Mouse (Mus musculus) liver, embryonic 14.5 days (tissue): Measurements from ENCODE around the gene Slc25a51. TPM values are rescaled to one million over a fixed set of nuclear protein-coding genes. Genes with fewer than 3 reads are reported as not detected.

Experiments
- ATAC-seq: fragments of 200-750 bp; cut with Nextera tagmentation; 2 replicates; pipeline ENCODE4 v1.8.0; 2017; ENCODE audit warnings: moderate number of reproducible peaks, mild to moderate bottlenecking, moderate library complexity; ENCODE audit not compliant: insufficient read depth
- DNase-seq, 3 experiments: peaks; one replicate each; pipeline ENCODE4 v3.0.0-alpha.2; 2012 to 2013; ENCODE audit warnings: low read depth in 3 of 3, low spot score in 3 of 3
- H3K27ac ChIP-seq: fragments of 300-500 bp; sonication (generic); 2 replicates; pipeline ENCODE4 v1.5.1; 2014; ENCODE audit warnings: moderate library complexity, mild to moderate bottlenecking, control low read depth, inconsistent platforms
- H3K27me3 ChIP-seq: fragments of 300-500 bp; sonication (generic); 2 replicates; pipeline ENCODE4 v1.6.1; 2014; ENCODE audit warnings: mild to moderate bottlenecking, low read length, moderate library complexity; ENCODE audit not compliant: control insufficient read depth, insufficient read depth
- H3K36me3 ChIP-seq: fragments of 300-500 bp; sonication (generic); replicated peaks from 2 replicates; pipeline ENCODE4 v1.6.1; 2014; ENCODE audit warnings: low read depth; ENCODE audit not compliant: control insufficient read depth, insufficient read depth
- H3K4me1 ChIP-seq, 2 experiments: fragments of 200-500 bp in 1 of 2; fragments of 300-500 bp in 1 of 2; sonication (generic) in 1 of 2; replicated peaks; 2 replicates each; pipeline ENCODE4 v1.6.1; 2012 to 2014; ENCODE audit warnings: antibody characterized with exemption in 1 of 2, inconsistent platforms in 1 of 2, low read length in 1 of 2; ENCODE audit not compliant: control insufficient read depth in 2 of 2, insufficient read depth in 2 of 2
- H3K4me2 ChIP-seq: fragments of 300-500 bp; sonication (generic); 2 replicates; pipeline ENCODE4 v1.6.1; 2014; ENCODE audit warnings: low read depth, mild to moderate bottlenecking, control low read depth, moderate library complexity
- H3K4me3 ChIP-seq, 2 experiments: fragments of 200-500 bp in 1 of 2; fragments of 300-500 bp in 1 of 2; sonication (generic) in 1 of 2; 2 replicates each; pipeline ENCODE4 v1.5.1; 2012 to 2014; ENCODE audit warnings: low read depth in 2 of 2, low read length in 2 of 2, mild to moderate bottlenecking in 2 of 2, control low read depth in 1 of 2, inconsistent platforms in 1 of 2, moderate library complexity in 1 of 2; ENCODE audit not compliant: insufficient read depth in 1 of 2
- H3K9ac ChIP-seq: fragments of 300-500 bp; sonication (generic); replicated peaks from 2 replicates; pipeline ENCODE4 v1.6.1; 2014; ENCODE audit warnings: mild to moderate bottlenecking, control low read depth, moderate library complexity
- H3K9me3 ChIP-seq: fragments of 300-500 bp; sonication (generic); 2 replicates; pipeline ENCODE4 v1.6.1; 2016; ENCODE audit warnings: low read length, mixed read lengths; ENCODE audit not compliant: control insufficient read depth
- CTCF ChIP-seq: IDR thresholded peaks from 2 replicates; pipeline ENCODE4 v1.5.1; 2016; ENCODE audit warnings: antibody characterized with exemption, low read depth, control low read depth
- EP300 ChIP-seq: IDR thresholded peaks from 2 replicates; pipeline ENCODE4 v1.6.1; 2016; ENCODE audit warnings: antibody characterized with exemption, low read depth
- WGBS: fragments of 180-500 bp; shearing (Covaris S2); extraction: QIAGEN DNeasy Blood & Tissue Kit; methylation state at CpG from one replicate; pipeline ENCODE4 v1.1.7; 2014; ENCODE audit not compliant: insufficient replicate concordance; 5-methylcytosine and 5-hydroxymethylcytosine counted together
- polyA plus RNA-seq, 2 experiments: library from polyadenylated mRNA; depleted of rRNA in 1 of 2; stranded (reverse) in 1 of 2; unstranded in 1 of 2; fragments of >200 nt; fragmentation: Nextera tagmentation in 1 of 2; extraction: Ambion mirVana in 1 of 2; gene quantifications; 2 replicates each; pipeline versions ENCODE4 v1.2.1 to v1.2.3; 2012 to 2014

Gene Slc25a51
- polyA plus RNA-seq (2012; rRNA removed) (54.1 and 65.5 TPM in 2 replicates), polyA plus RNA-seq (2014; fragmentation: Nextera tagmentation; extraction: Ambion mirVana) (53.4 and 58.3 TPM in 2 replicates)

DNA sequence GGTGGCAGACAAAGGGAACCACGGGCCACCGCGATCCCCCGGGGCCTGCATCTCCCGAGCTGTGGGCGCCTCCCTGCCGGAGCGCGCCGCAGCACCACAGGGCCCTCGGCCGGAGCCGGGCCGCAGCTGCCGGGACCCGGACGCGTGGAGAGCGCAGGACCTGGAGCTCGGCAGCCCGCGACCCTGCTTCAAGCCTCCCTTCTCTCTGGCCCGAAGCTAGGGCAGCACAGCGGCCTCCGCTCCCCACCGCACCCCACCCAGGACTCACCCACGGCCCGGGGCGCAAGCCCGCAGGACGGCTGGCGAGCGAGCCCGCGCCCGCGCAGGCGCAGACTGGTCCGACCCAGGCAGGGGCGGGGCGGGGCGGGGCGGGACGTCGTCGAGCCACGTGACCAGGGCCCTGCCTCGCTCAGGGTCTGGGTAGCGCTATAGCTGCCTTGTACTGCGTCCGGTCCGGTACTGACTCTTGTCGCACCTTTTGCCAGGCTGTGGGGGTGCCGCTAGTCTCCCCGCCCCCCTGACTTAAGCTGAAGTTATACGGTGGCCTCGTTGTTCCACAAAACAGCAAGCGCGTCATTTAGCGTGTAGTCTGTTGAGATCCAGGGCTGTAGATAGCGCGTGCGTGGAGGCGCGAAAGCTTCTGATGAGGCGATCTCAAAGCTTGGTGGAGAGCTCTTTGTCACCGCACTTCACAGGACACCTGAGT, at the start of gene Slc25a51:
Gene Slc25a51 (minus strand): TSS at position 340 of the 706 bp plus-strand sequence.
- Histone ChIP-seq H3K4me3 (peak within 1 kb of the TSS; percentile 67 to 96), H3K27me3 (peaks cover 11% of the 10 kb centered on the region), H3K27ac (peak within 1 kb of the TSS; percentile 100), H3K4me2 (peak within 1 kb of the TSS; percentile 98), H3K36me3 (peaks cover 22% of the 10 kb centered on the region), H3K9me3 (no peaks in the 10 kb centered on the region), H3K9ac (peak within 1 kb of the TSS; percentile 100), H3K4me1 (peaks cover 20 to 31% of the 10 kb centered on the region in 2 experiments)
- DNase-seq = peak; percentile 77 to 85 (median 79)
- under 1% methylated on average over 60 of the region's 67 CpGs for WGBS
- TF ChIP-seq EP300 (0 out of 2 replicates have a peak, but pooled peaks have one; percentile 3), CTCF (no peak)
- ATAC-seq = peak; percentile 88

DNA sequence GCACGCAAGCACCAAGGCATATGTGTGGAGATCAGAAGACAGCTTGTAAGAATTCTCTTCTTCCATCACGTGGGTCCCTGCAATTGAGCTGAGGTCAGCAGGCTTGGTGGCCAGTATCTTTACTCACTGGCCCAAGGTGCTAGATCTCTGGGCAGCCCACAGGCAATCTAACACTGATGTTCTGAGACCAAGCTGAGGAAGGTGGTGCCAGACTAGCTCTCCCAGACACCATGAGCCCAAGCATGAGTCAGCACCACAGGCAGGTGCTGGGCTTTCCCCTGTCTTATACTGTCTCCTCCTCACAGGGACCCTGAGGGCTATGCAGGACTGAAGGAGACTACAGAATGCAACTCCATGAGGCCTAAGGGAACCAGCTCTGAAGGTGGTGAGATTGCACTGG, 49.0 kb upstream of the Slc25a51 start:
- H3K27ac ChIP-seq = no peak overlapping the region
- no peak overlapping the region for H3K4me2 ChIP-seq
- no peak overlapping the region for H3K4me3 ChIP-seq
- ATAC-seq (no peak), DNase-seq (no peak)
- 75% methylated on average over 2 of the region's 2 CpGs for WGBS
- H3K9me3 ChIP-seq = no peaks in the 10 kb centered on the region
- no peak overlapping the region for H3K9ac ChIP-seq
- TF ChIP-seq EP300 = no peak
- TF ChIP-seq CTCF = no peak
- no peaks in the 10 kb centered on the region for H3K27me3 ChIP-seq
- peaks cover 10 to 17% of the 10 kb centered on the region in 2 experiments for H3K4me1 ChIP-seq
- peaks cover 3% of the 10 kb centered on the region; the same call in 1 of the 2 replicates for H3K36me3 ChIP-seq

GRCm38 (mm10) chr4:45455001-45455400, 46.4 kb upstream of the Slc25a51 start:
- no peak overlapping the region for H3K27ac ChIP-seq
- H3K4me3 ChIP-seq = no peak overlapping the region
- DNase-seq = no peak
- H3K4me2 ChIP-seq = no peak overlapping the region
- no peaks in the 10 kb centered on the region for H3K27me3 ChIP-seq
- TF ChIP-seq EP300 = no peak
- TF ChIP-seq CTCF = no peak
- H3K4me1 ChIP-seq = peaks cover 0 to 16% of the 10 kb centered on the region in 2 experiments
- no peaks in the 10 kb centered on the region for H3K9me3 ChIP-seq
- no peak overlapping the region for H3K9ac ChIP-seq
- ATAC-seq = no peak
- H3K36me3 ChIP-seq = peaks cover 3% of the 10 kb centered on the region; the same call in 1 of the 2 replicates
- WGBS = 72% methylated on average over 4 of the region's 4 CpGs

GRCm38 (mm10) chr4:45453271-45453851, 44.8 kb upstream of the Slc25a51 start:
- peak overlapping the region; percentile 35; the same call in 1 of the 2 replicates for H3K27ac ChIP-seq
- ATAC-seq (peak; percentile 62), DNase-seq (peak; percentile 20 to 26 (median 20))
- peak overlapping the region; percentile 11; the same call in 1 of the 2 replicates for H3K4me2 ChIP-seq
- H3K9ac ChIP-seq = no peak overlapping the region
- no peak overlapping the region for H3K4me3 ChIP-seq
- no peaks in the 10 kb centered on the region for H3K27me3 ChIP-seq
- WGBS = 72% methylated on average over 3 of the region's 3 CpGs
- H3K4me1 ChIP-seq = peaks cover 0 to 16% of the 10 kb centered on the region in 2 experiments
- H3K9me3 ChIP-seq = no peaks in the 10 kb centered on the region
- peaks cover 3% of the 10 kb centered on the region; the same call in 1 of the 2 replicates for H3K36me3 ChIP-seq
- TF ChIP-seq EP300 = no peak
- TF ChIP-seq CTCF = no peak
